Mouse (Mus musculus) MEL (cell line): Measurements from ENCODE around the gene Aff4. TPM values are rescaled to one million over a fixed set of nuclear protein-coding genes. Genes with fewer than 3 reads are reported as not detected.

ENCODE experiments used
- DNase-seq: peaks from one replicate; pipeline ENCODE4 v3.0.0; 2011; ENCODE audit warnings: low read depth, low spot score
- H3K27ac ChIP-seq: 2 replicates; pipeline ENCODE4 v1.5.1; 2012; ENCODE audit warnings: low read depth, mild to moderate bottlenecking, control low read depth, low read length, moderate library complexity; ENCODE audit not compliant: control insufficient read depth
- H3K27me3 ChIP-seq, 2 experiments: fragments of 150-350 bp in 1 of 2; sonication (generic) in 1 of 2; 2 replicates each; pipeline ENCODE4 v1.6.1; 2012; ENCODE audit warnings: low read length in 2 of 2, mild to moderate bottlenecking in 2 of 2, improper control_type of control experiment in 1 of 2, moderate library complexity in 1 of 2; ENCODE audit not compliant: insufficient read depth in 2 of 2, control insufficient read depth in 1 of 2
- H3K36me3 ChIP-seq, 2 experiments: 2 replicates each; pipeline ENCODE4 v1.6.1; 2012 to 2014; ENCODE audit warnings: low read length in 2 of 2, improper control_type of control experiment in 1 of 2, inconsistent platforms in 1 of 2, mild to moderate bottlenecking in 1 of 2; ENCODE audit not compliant: insufficient read depth in 2 of 2, control insufficient read depth in 1 of 2
- H3K4me1 ChIP-seq, 2 experiments: fragments of 150-350 bp in 1 of 2; sonication (generic) in 1 of 2; 2 replicates each; pipeline ENCODE4 v1.6.1; 2012; ENCODE audit warnings: low read length in 2 of 2, improper control_type of control experiment in 1 of 2, mild to moderate bottlenecking in 1 of 2; ENCODE audit not compliant: insufficient read depth in 2 of 2, control insufficient read depth in 1 of 2
- H3K4me3 ChIP-seq, 2 experiments: fragments of 150-350 bp in 1 of 2; sonication (generic) in 1 of 2; 2 replicates each; pipeline ENCODE4 v1.5.1; 2012; ENCODE audit warnings: low read depth in 2 of 2, low read length in 2 of 2, mild to moderate bottlenecking in 2 of 2, moderate library complexity in 2 of 2, control low read depth in 1 of 2, improper control_type of control experiment in 1 of 2; ENCODE audit not compliant: control insufficient read depth in 1 of 2, insufficient read depth in 1 of 2
- H3K79me2 ChIP-seq: 2 replicates; pipeline ENCODE4 v1.6.1; 2012; ENCODE audit warnings: mild to moderate bottlenecking, low read length, moderate library complexity; ENCODE audit not compliant: control insufficient read depth, poor library complexity, insufficient read depth
- H3K9ac ChIP-seq: 2 replicates; pipeline ENCODE4 v1.6.1; 2012; ENCODE audit warnings: low read depth, mild to moderate bottlenecking, control low read depth, low read length, moderate library complexity; ENCODE audit not compliant: control insufficient read depth, poor library complexity, severe bottlenecking
- H3K9me3 ChIP-seq: fragments of 150-350 bp; sonication (generic); replicated peaks from 2 replicates; pipeline ENCODE4 v1.6.1; 2012; ENCODE audit warnings: mild to moderate bottlenecking, low read length, improper control_type of control experiment, moderate library complexity; ENCODE audit not compliant: insufficient read depth
- CTCF ChIP-seq, 3 experiments: IDR thresholded peaks in 2 of 3; conservative IDR thresholded peaks in 1 of 3; 2 replicates each; pipeline ENCODE4 v1.5.1; 2011 to 2012; ENCODE audit warnings: low read length in 3 of 3, low read depth in 2 of 3, mild to moderate bottlenecking in 2 of 3, improper control_type of control experiment in 1 of 3, inconsistent platforms in 1 of 3, mixed read lengths in 1 of 3, moderate library complexity in 1 of 3; ENCODE audit not compliant: control insufficient read depth in 1 of 3, insufficient read depth in 1 of 3, poor library complexity in 1 of 3, severe bottlenecking in 1 of 3
- ELF1 ChIP-seq: IDR thresholded peaks from 2 replicates; pipeline ENCODE4 v1.6.1; 2014; ENCODE audit warnings: low read depth, mild to moderate bottlenecking, inconsistent platforms, low read length, improper control_type of control experiment, moderate library complexity
- EP300 ChIP-seq, 2 experiments: IDR thresholded peaks; 2 replicates each; pipeline ENCODE4 v1.6.1; 2011; ENCODE audit warnings: improper control_type of control experiment in 2 of 2, low read length in 2 of 2, low read depth in 1 of 2, mild to moderate bottlenecking in 1 of 2
- HCFC1 ChIP-seq: IDR thresholded peaks from 2 replicates; pipeline ENCODE4 v1.6.1; 2012; ENCODE audit warnings: low read depth, mild to moderate bottlenecking, inconsistent platforms, low read length, improper control_type of control experiment, moderate library complexity
- JUND ChIP-seq: IDR thresholded peaks from 2 replicates; pipeline ENCODE4 v1.6.1; 2011; ENCODE audit warnings: low read depth, mild to moderate bottlenecking, improper control_type of control experiment, low read length
- MAFK ChIP-seq: IDR thresholded peaks from 2 replicates; pipeline ENCODE4 v1.6.1; 2011; ENCODE audit warnings: low read depth, mild to moderate bottlenecking, low read length, improper control_type of control experiment, borderline replicate concordance
- MYB ChIP-seq: IDR thresholded peaks from 2 replicates; pipeline ENCODE4 v1.6.1; 2011; ENCODE audit warnings: mild to moderate bottlenecking, low read depth, low read length, improper control_type of control experiment
- NRF1 ChIP-seq: IDR thresholded peaks from 2 replicates; pipeline ENCODE4 v1.6.1; 2014; ENCODE audit warnings: low read depth, mild to moderate bottlenecking, inconsistent platforms, low read length, improper control_type of control experiment, moderate library complexity; ENCODE audit not compliant: poor library complexity, insufficient read depth, severe bottlenecking
- POLR2AphosphoS5 ChIP-seq: IDR thresholded peaks from 2 replicates; pipeline ENCODE4 v1.6.1; 2012; ENCODE audit warnings: low read depth, borderline replicate concordance, mild to moderate bottlenecking, inconsistent platforms, low read length, moderate library complexity, mixed read lengths
- RAD21 ChIP-seq: IDR thresholded peaks from 2 replicates; pipeline ENCODE4 v1.6.1; 2011; ENCODE audit warnings: mild to moderate bottlenecking, low read depth, low read length, improper control_type of control experiment
- SIN3A ChIP-seq: IDR thresholded peaks from 2 replicates; pipeline ENCODE4 v1.6.1; 2012; ENCODE audit warnings: low read length, improper control_type of control experiment, inconsistent platforms
- SMC3 ChIP-seq: IDR thresholded peaks from 2 replicates; pipeline ENCODE4 v1.6.1; 2011; ENCODE audit warnings: low read depth, low read length, improper control_type of control experiment
- TBP ChIP-seq: IDR thresholded peaks from 2 replicates; pipeline ENCODE4 v1.8.0; 2011; ENCODE audit warnings: low read depth, low read length, improper control_type of control experiment
- TCF12 ChIP-seq: IDR thresholded peaks from 2 replicates; pipeline ENCODE4 v1.6.1; 2014; ENCODE audit warnings: low read depth, mild to moderate bottlenecking, inconsistent platforms, low read length, improper control_type of control experiment, moderate library complexity
- UBTF ChIP-seq: IDR thresholded peaks from 2 replicates; pipeline ENCODE4 v1.6.1; 2012; ENCODE audit warnings: low read depth, mild to moderate bottlenecking, inconsistent platforms, low read length, improper control_type of control experiment, moderate library complexity, borderline replicate concordance; ENCODE audit not compliant: insufficient read depth
- USF1 ChIP-seq: IDR thresholded peaks from 2 replicates; pipeline ENCODE4 v1.6.1; 2014; ENCODE audit warnings: low read depth, mild to moderate bottlenecking, inconsistent platforms, low read length, improper control_type of control experiment, moderate library complexity
- USF2 ChIP-seq, 2 experiments: IDR thresholded peaks; 2 replicates each; pipeline ENCODE4 v1.6.1; 2011 to 2012; ENCODE audit warnings: improper control_type of control experiment in 2 of 2, low read length in 2 of 2, borderline replicate concordance in 1 of 2, inconsistent platforms in 1 of 2, low read depth in 1 of 2, mild to moderate bottlenecking in 1 of 2; ENCODE audit not compliant: insufficient read depth in 1 of 2
- ZC3H11A ChIP-seq: IDR thresholded peaks from 2 replicates; pipeline ENCODE4 v1.6.1; 2012; ENCODE audit warnings: low read depth, mild to moderate bottlenecking, inconsistent platforms, low read length, improper control_type of control experiment
- ZMIZ1 ChIP-seq: IDR thresholded peaks from 2 replicates; pipeline ENCODE4 v1.6.1; 2012; ENCODE audit warnings: low read depth, mild to moderate bottlenecking, inconsistent platforms, low read length, improper control_type of control experiment, moderate library complexity
- ZNF384 ChIP-seq: IDR thresholded peaks from 2 replicates; pipeline ENCODE4 v1.6.1; 2012; ENCODE audit warnings: low read depth, mild to moderate bottlenecking, inconsistent platforms, low read length, improper control_type of control experiment
- polyA plus RNA-seq, 2 experiments: library from polyadenylated mRNA; stranded (reverse) in 1 of 2; unstranded in 1 of 2; fragments of >175 nt in 1 of 2; fragments of >200 nt in 1 of 2; gene quantifications; 2 replicates each; pipeline versions ENCODE4 v1.2.1 to v1.2.4; 2012; ENCODE audit warnings: low replicate concordance in 2 of 2, low read depth in 1 of 2; ENCODE audit not compliant: insufficient read length in 2 of 2, insufficient read depth in 1 of 2, missing spikeins in 1 of 2
- total RNA-seq: library from RNA; depleted of rRNA; stranded (reverse); fragments of 300-350 nt; gene quantifications from 2 replicates; pipeline ENCODE4 v1.2.3, GENCODE M21; 2012

The Aff4 gene
- total and polyA plus RNA-seq, 3 experiments = 29.0 to 268 (median 47.7) TPM

- no peak for DNase-seq
- no peaks in the 10 kb centered on the region for H3K9me3 ChIP-seq
- H3K27me3 ChIP-seq = no peaks in the 10 kb centered on the region
- H3K79me2 ChIP-seq = no peaks in the 10 kb centered on the region
- H3K36me3 ChIP-seq = peaks cover 0 to 36% of the 10 kb centered on the region in 2 experiments; a peak in 2 of 4 replicates
- no peak overlapping the region for H3K4me3 ChIP-seq
- no peak overlapping the region for H3K9ac ChIP-seq
- no peaks in the 10 kb centered on the region for H3K4me1 ChIP-seq
- no peak for TF ChIP-seq CTCF (IDR thresholded peaks at IDR 0.05 in 2 of 3, conservative IDR thresholded peaks at IDR 0.05 in 1 of 3; ENCODE audit: control insufficient read depth in 1 of 3, insufficient read depth in 1 of 3, low read depth in 2 of 3, low read length in 3 of 3, poor library complexity in 1 of 3, severe bottlenecking in 1 of 3)
- TF ChIP-seq NRF1 = no peak
- TF ChIP-seq USF1 = no peak
- no peak for TF ChIP-seq ZC3H11A
- TF ChIP-seq MAFK = no peak
- no peak for TF ChIP-seq POLR2AphosphoS5
- no peak for TF ChIP-seq UBTF
- no peak for TF ChIP-seq TBP
- no peak overlapping the region for H3K27ac ChIP-seq
These were observed 67.4 kb downstream of the Aff4 start for GRCm38 (mm10) chr11:53418048-53418447.

- Histone ChIP-seq H3K36me3 (no peaks in the 10 kb centered on the region; a peak in 1 of 4 replicates), H3K4me3 (no peak within 1 kb of the TSS), H3K27ac (no peak within 1 kb of the TSS), H3K4me1 (no peaks in the 10 kb centered on the region), H3K9me3 (no peaks in the 10 kb centered on the region), H3K79me2 (no peaks in the 10 kb centered on the region), H3K27me3 (no peaks in the 10 kb centered on the region), H3K9ac (no peak within 1 kb of the TSS)
- TF ChIP-seq ZNF384 (no peak), RAD21 (no peak), USF2 (IDR thresholded peaks at IDR 0.05; ENCODE audit: borderline replicate concordance in 1 of 2, insufficient read depth in 1 of 2, low read depth in 1 of 2, low read length in 2 of 2) (no peak), MYB (no peak), UBTF (no peak), ZMIZ1 (no peak)
- DNase-seq = no peak
These were observed 72.4 kb downstream of the Aff4 start, which contains the start of gene Leap2 for GRCm38 (mm10) chr11:53423036-53423435. Gene Leap2, minus strand, starts transcription at chr11:53423170.

- Histone ChIP-seq H3K9ac (no peak overlapping the region), H3K4me3 (no peak overlapping the region), H3K27me3 (no peaks in the 10 kb centered on the region), H3K36me3 (peaks cover 6 to 7% of the 10 kb centered on the region in 2 experiments), H3K27ac (no peak overlapping the region), H3K79me2 (peaks cover 6% of the 10 kb centered on the region), H3K9me3 (no peaks in the 10 kb centered on the region), H3K4me1 (peaks cover 0 to 7% of the 10 kb centered on the region in 2 experiments; a peak in 2 of 4 replicates)
- TF ChIP-seq NRF1 (no peak), EP300 (IDR thresholded peaks at IDR 0.05; ENCODE audit: low read depth in 1 of 2, low read length in 2 of 2) (no peak), CTCF (IDR thresholded peaks at IDR 0.05 in 2 of 3, conservative IDR thresholded peaks at IDR 0.05 in 1 of 3; ENCODE audit: control insufficient read depth in 1 of 3, insufficient read depth in 1 of 3, low read depth in 2 of 3, low read length in 3 of 3, poor library complexity in 1 of 3, severe bottlenecking in 1 of 3) (no peak), SMC3 (no peak), ELF1 (no peak), HCFC1 (no peak), SIN3A (no peak), TCF12 (no peak), USF2 (IDR thresholded peaks at IDR 0.05; ENCODE audit: borderline replicate concordance in 1 of 2, insufficient read depth in 1 of 2, low read depth in 1 of 2, low read length in 2 of 2) (no peak), JUND (no peak), ZMIZ1 (no peak)
- no peak for DNase-seq
These were observed 74.2 kb downstream of the Aff4 start for GRCm38 (mm10) chr11:53424826-53425225.
